20 mouse cellular contexts compared by ENCODE assay signal in genomic region chr5:86857682-86858081, GRCm38 (mm10). TPM values are rescaled to one million over a fixed set of nuclear protein-coding genes. Genes with fewer than 3 reads are reported as not detected.
"Had no signal": no experiment of that assay in that cellular context is flagged by ENCODE, and none has a peak within 500 bp of the region (broad histone marks: within the 10 kb centered on the region; RNA-seq: fewer than 3 reads in every experiment).

No protein-coding gene starts in this region.

- H3K9ac ChIP-seq: liver, postnatal 0 days; lung, embryonic 15.5 days; midbrain, embryonic 13.5 days; midbrain, embryonic 15.5 days; neural tube, embryonic 12.5 days; stomach, embryonic 15.5 days had no signal

- H3K27me3 ChIP-seq: lung, embryonic 15.5 days; megakaryocyte, embryonic 14.5 days; midbrain, embryonic 13.5 days; midbrain, embryonic 15.5 days; neural tube, embryonic 12.5 days; stomach, embryonic 15.5 days had no signal

- DNase-seq: liver, postnatal 0 days; lung, postnatal 14 days; lung, postnatal 36 days; right cerebral cortex, postnatal 14 days; thymus, adult 2 months; thymus, postnatal 36 days had no signal

- H3K36me3 ChIP-seq: lung, embryonic 15.5 days; midbrain, embryonic 13.5 days; midbrain, embryonic 15.5 days; neural tube, embryonic 12.5 days; stomach, embryonic 15.5 days had no signal

- H3K4me1 ChIP-seq: lung, embryonic 15.5 days; megakaryocyte, embryonic 14.5 days; midbrain, embryonic 13.5 days; midbrain, embryonic 15.5 days; neural tube, embryonic 12.5 days; stomach, embryonic 15.5 days had no signal

- H3K9me3 ChIP-seq: lung, embryonic 15.5 days; megakaryocyte, embryonic 14.5 days; midbrain, embryonic 13.5 days; midbrain, embryonic 15.5 days; neural tube, embryonic 12.5 days; stomach, embryonic 15.5 days had no signal

- H3K27ac ChIP-seq: lung, embryonic 15.5 days; macrophage; midbrain, embryonic 13.5 days; midbrain, embryonic 15.5 days; neural tube, embryonic 12.5 days; stomach, embryonic 15.5 days had no signal

- H3K4me3 ChIP-seq: lung, embryonic 15.5 days; megakaryocyte, embryonic 14.5 days; midbrain, embryonic 13.5 days; midbrain, embryonic 15.5 days; neural tube, embryonic 12.5 days; stomach, embryonic 15.5 days had no signal

RNA-seq across cellular contexts. Expression of gene Ugt2b34, which starts 49.1 kb away (rescaled TPM):
- total RNA-seq: megakaryocyte progenitor cell, adult 5-6 weeks; midbrain, postnatal 0 days; monocyte, adult 5-6 weeks; neutrophil, adult 5-6 weeks had no signal
- polyA plus RNA-seq: lung, postnatal 0 days; macrophage; midbrain, embryonic 11.5 days; midbrain, embryonic 13.5 days; midbrain, embryonic 15.5 days; midbrain, postnatal 0 days; neural tube, embryonic 12.5 days; neural tube, embryonic 14.5 days had no signal
